32 mouse cellular contexts compared by ENCODE assay signal in the genomic region with DNA sequence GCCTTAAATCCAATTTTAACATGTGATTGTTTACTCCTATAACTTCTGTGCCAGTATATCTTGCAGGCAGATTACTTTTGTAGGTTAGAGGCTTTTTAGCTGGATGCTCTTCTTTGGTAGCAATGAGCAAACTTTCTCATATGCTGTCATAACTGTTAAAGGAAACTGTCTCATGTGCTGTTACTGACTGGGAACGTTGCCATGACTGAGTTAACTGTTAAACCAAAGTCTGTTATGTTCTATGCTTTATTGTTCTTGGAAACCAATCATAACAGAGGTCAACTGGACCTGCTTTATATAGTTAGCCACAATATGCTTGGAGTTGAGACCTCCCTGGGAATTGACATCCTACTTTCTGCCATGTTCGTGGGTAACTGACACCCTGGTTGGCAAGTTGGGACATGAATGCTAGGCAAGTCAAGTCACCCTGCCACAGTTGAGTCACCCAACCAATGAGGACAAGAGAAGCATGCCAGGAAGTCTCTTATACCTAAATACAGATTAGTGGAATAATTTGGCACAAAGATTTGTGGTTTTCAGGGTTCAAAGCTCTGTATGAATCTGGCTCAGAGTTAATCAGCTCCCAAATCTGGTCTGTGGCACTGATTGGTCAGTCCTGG. TPM values are rescaled to one million over a fixed set of nuclear protein-coding genes. Genes with fewer than 3 reads are reported as not detected.
DNase-seq lines count a peak whose midpoint lies in the region; ATAC-seq and TF ChIP-seq lines count a peak whose summit lies in the region.
"Had no signal": no experiment of that assay in that cellular context is flagged by ENCODE, and none has a peak within 500 bp of the region (broad histone marks: within the 10 kb centered on the region; RNA-seq: fewer than 3 reads in every experiment).

No protein-coding gene starts in this region.

- H3K9ac ChIP-seq in kidney, embryonic 14.5 days (ENCODE audit: low read depth, low read length), result no peak overlapping the region
- H3K9ac ChIP-seq in liver, postnatal 0 days (replicated peaks), result no peak overlapping the region
- H3K9ac ChIP-seq in liver, embryonic 11.5 days (ENCODE audit: low read depth, low read length), result no peak overlapping the region
- H3K9ac ChIP-seq in heart, embryonic 12.5 days, result no peak overlapping the region
- H3K9ac ChIP-seq: forebrain, postnatal 0 days; heart, embryonic 15.5 days; hindbrain, embryonic 15.5 days; intestine, embryonic 15.5 days; liver, embryonic 13.5 days; lung, embryonic 14.5 days; midbrain, embryonic 13.5 days; stomach, embryonic 15.5 days had no signal

- H3K79me2 ChIP-seq in myocyte (ENCODE audit: control insufficient read depth, insufficient read depth), result no peaks in the 10 kb centered on the region

- no peaks in the 10 kb centered on the region for H3K27me3 ChIP-seq in kidney, embryonic 14.5 days (ENCODE audit: control insufficient read depth, insufficient read depth, low read length)
- H3K27me3 ChIP-seq in liver, postnatal 0 days (ENCODE audit: insufficient read depth, low read length), result no peaks in the 10 kb centered on the region
- H3K27me3 ChIP-seq in liver, embryonic 11.5 days (replicated peaks; ENCODE audit: control insufficient read depth, insufficient read depth, low read length), result no peaks in the 10 kb centered on the region
- no peaks in the 10 kb centered on the region for H3K27me3 ChIP-seq in myocyte (ENCODE audit: control insufficient read depth, insufficient read depth, insufficient read length)
- no peaks in the 10 kb centered on the region for H3K27me3 ChIP-seq in heart, embryonic 12.5 days (replicated peaks)
- H3K27me3 ChIP-seq: heart, embryonic 15.5 days; hindbrain, embryonic 15.5 days; intestine, embryonic 15.5 days; liver, embryonic 13.5 days; midbrain, embryonic 13.5 days; stomach, embryonic 15.5 days had no signal

- no peaks in the 10 kb centered on the region for H3K9me3 ChIP-seq in kidney, embryonic 14.5 days (ENCODE audit: control insufficient read depth, low read length)
- H3K9me3 ChIP-seq in liver, postnatal 0 days (ENCODE audit: low read length), result no peaks in the 10 kb centered on the region
- H3K9me3 ChIP-seq in liver, embryonic 11.5 days (ENCODE audit: control insufficient read depth, low read length), result no peaks in the 10 kb centered on the region
- H3K9me3 ChIP-seq in heart, embryonic 12.5 days (replicated peaks), result no peaks in the 10 kb centered on the region
- H3K9me3 ChIP-seq: embryonic facial prominence, embryonic 10.5 days; heart, embryonic 15.5 days; hindbrain, embryonic 15.5 days; intestine, embryonic 15.5 days; liver, embryonic 13.5 days; midbrain, embryonic 13.5 days; stomach, embryonic 15.5 days had no signal

- TF ChIP-seq CTCF in liver, postnatal 0 days (IDR thresholded peaks at IDR 0.05; ENCODE audit: low read depth), result no peak

- H3ac ChIP-seq in myocyte (ENCODE audit: control insufficient read depth, insufficient read length), result no peak overlapping the region

- peak; percentile 74 for DNase-seq in kidney, adult 9 months
- no peak for DNase-seq in liver, postnatal 0 days
- no peak for DNase-seq in liver, embryonic 11.5 days (ENCODE audit: low spot score)
- peak; percentile 67 for DNase-seq in NIH3T3 (ENCODE audit: low read depth)
- DNase-seq in layer of hippocampus, adult 9-11 months, result no peak
- DNase-seq: adrenal gland, adult 2 months; B cell, adult 2 months; cerebellum, adult 11-12 months; cerebellum, postnatal 10 days; forebrain, postnatal 0 days; gastrocnemius, postnatal 25 days; heart, adult 2 months; heart, postnatal 36 days; layer of hippocampus, postnatal 36 days; liver, embryonic 13.5 days; lung, embryonic 14.5 days; right cerebral cortex, postnatal 14 days; thymus, adult 18-20 months; thymus, postnatal 36 days had no signal

- TF ChIP-seq POLR2A in myocyte (IDR thresholded peaks at IDR 0.05; ENCODE audit: insufficient read length, low read depth), result no peak

- H3K27ac ChIP-seq in kidney, embryonic 14.5 days (ENCODE audit: low read depth, low read length), result no peak overlapping the region
- no peak overlapping the region for H3K27ac ChIP-seq in liver, postnatal 0 days (ENCODE audit: low read depth)
- no peak overlapping the region for H3K27ac ChIP-seq in liver, embryonic 11.5 days (ENCODE audit: low read depth, low read length)
- H3K27ac ChIP-seq in heart, embryonic 12.5 days (ENCODE audit: poor library complexity, severe bottlenecking), result no peak overlapping the region
- H3K27ac ChIP-seq: embryonic facial prominence, embryonic 10.5 days; heart, adult 2 months; heart, embryonic 15.5 days; hindbrain, embryonic 15.5 days; intestine, embryonic 15.5 days; layer of hippocampus, adult 2 months; liver, embryonic 13.5 days; midbrain, embryonic 13.5 days; stomach, embryonic 15.5 days had no signal

- H3K4me2 ChIP-seq in kidney, embryonic 14.5 days (replicated peaks; ENCODE audit: low read depth, low read length), result no peak overlapping the region
- H3K4me2 ChIP-seq in liver, postnatal 0 days (ENCODE audit: low read depth, low read length), result no peak overlapping the region
- H3K4me2 ChIP-seq in liver, embryonic 11.5 days, result no peak overlapping the region
- peak overlapping the region; percentile 0 for H3K4me2 ChIP-seq in myocyte (ENCODE audit: low read depth)
- H3K4me2 ChIP-seq in heart, embryonic 12.5 days, result no peak overlapping the region
- H3K4me2 ChIP-seq: heart, embryonic 15.5 days; hindbrain, embryonic 15.5 days; intestine, embryonic 15.5 days; liver, embryonic 13.5 days; lung, embryonic 14.5 days; midbrain, embryonic 13.5 days; stomach, embryonic 15.5 days had no signal

- WGBS in kidney, embryonic 14.5 days, result 67% methylated on average over 2 of the region's 2 CpGs
- WGBS in liver, postnatal 0 days (ENCODE audit: insufficient replicate concordance), result 53% methylated on average over 2 of the region's 2 CpGs
- 76% methylated on average over 2 of the region's 2 CpGs for WGBS in liver, embryonic 11.5 days
- 63% methylated on average over 2 of the region's 2 CpGs for WGBS in heart, embryonic 12.5 days

- no peaks in the 10 kb centered on the region for H3K4me1 ChIP-seq in kidney, embryonic 14.5 days (ENCODE audit: control insufficient read depth, insufficient read depth, low read length)
- H3K4me1 ChIP-seq in liver, postnatal 0 days (ENCODE audit: insufficient read depth), result peaks cover 10% of the 10 kb centered on the region; the same call in 1 of the 2 replicates
- H3K4me1 ChIP-seq in liver, embryonic 11.5 days (replicated peaks; ENCODE audit: control insufficient read depth, insufficient read depth, low read length), result no peaks in the 10 kb centered on the region
- H3K4me1 ChIP-seq in heart, embryonic 12.5 days (replicated peaks), result no peaks in the 10 kb centered on the region
- H3K4me1 ChIP-seq: embryonic facial prominence, embryonic 10.5 days; heart, embryonic 15.5 days; hindbrain, embryonic 15.5 days; intestine, embryonic 15.5 days; liver, embryonic 13.5 days; midbrain, embryonic 13.5 days; stomach, embryonic 15.5 days had no signal

- TF ChIP-seq EP300 in liver, postnatal 0 days (IDR thresholded peaks at IDR 0.05; ENCODE audit: low read depth), result no peak

- ATAC-seq in kidney, embryonic 14.5 days (ENCODE audit: low FRiP score, low TSS enrichment), result no peak
- ATAC-seq in liver, postnatal 0 days, result peak; percentile 61
- ATAC-seq in liver, embryonic 11.5 days (replicated peaks; ENCODE audit: low FRiP score), result no peak
- no peak for ATAC-seq in heart, embryonic 12.5 days (ENCODE audit: insufficient number of reproducible peaks, low FRiP score)
- ATAC-seq: forebrain, postnatal 0 days; intestine, embryonic 15.5 days; midbrain, embryonic 13.5 days had no signal

- no peak overlapping the region for H3K4me3 ChIP-seq in kidney, embryonic 14.5 days (ENCODE audit: low read length)
- H3K4me3 ChIP-seq in liver, postnatal 0 days (ENCODE audit: low read depth, low read length), result no peak overlapping the region
- no peak overlapping the region for H3K4me3 ChIP-seq in liver, embryonic 11.5 days (ENCODE audit: low read depth, low read length)
- H3K4me3 ChIP-seq in myocyte, result no peak overlapping the region
- H3K4me3 ChIP-seq in heart, embryonic 12.5 days, result no peak overlapping the region
- H3K4me3 ChIP-seq: embryonic facial prominence, embryonic 10.5 days; heart, adult 2 months; heart, embryonic 15.5 days; hindbrain, embryonic 15.5 days; intestine, embryonic 15.5 days; layer of hippocampus, adult 2 months; liver, embryonic 13.5 days; midbrain, embryonic 13.5 days; stomach, embryonic 15.5 days had no signal

- H3K36me3 ChIP-seq in kidney, embryonic 14.5 days (ENCODE audit: control insufficient read depth, insufficient read depth, low read length), result no peaks in the 10 kb centered on the region
- H3K36me3 ChIP-seq in liver, postnatal 0 days (replicated peaks; ENCODE audit: insufficient read depth, low read length), result no peaks in the 10 kb centered on the region
- H3K36me3 ChIP-seq in liver, embryonic 11.5 days (ENCODE audit: control insufficient read depth, insufficient read depth, low read length), result no peaks in the 10 kb centered on the region
- no peaks in the 10 kb centered on the region for H3K36me3 ChIP-seq in myocyte (ENCODE audit: control insufficient read depth, insufficient read depth)
- H3K36me3 ChIP-seq in heart, embryonic 12.5 days, result no peaks in the 10 kb centered on the region
- H3K36me3 ChIP-seq: embryonic facial prominence, embryonic 10.5 days; heart, embryonic 15.5 days; hindbrain, embryonic 15.5 days; intestine, embryonic 15.5 days; liver, embryonic 13.5 days; midbrain, embryonic 13.5 days; stomach, embryonic 15.5 days had no signal

RNA-seq across cellular contexts. Expression of gene Gm5431, which starts 3.1 kb away (rescaled TPM):
- 0.15 and 0.23 TPM in 2 replicates for polyA plus RNA-seq in kidney, embryonic 14.5 days (2014; fragmentation: Nextera tagmentation; extraction: Ambion mirVana)
- polyA plus RNA-seq in liver, postnatal 0 days (2015; fragmentation: Nextera tagmentation; extraction: Ambion mirVana), result 0.66 and 0.86 TPM in 2 replicates
- 0.16 and 0.30 TPM in 2 replicates for polyA plus RNA-seq in liver, embryonic 11.5 days (2014; fragmentation: Nextera tagmentation; extraction: Ambion mirVana)
- not detected for polyA plus RNA-seq in myocyte (2012; fragmentation: generic; extraction: Trizol)
- polyA plus RNA-seq in heart, embryonic 12.5 days (2016; fragmentation: Nextera tagmentation; extraction: Ambion mirVana), result 0.09 and 0.22 TPM in 2 replicates
- polyA plus RNA-seq: forebrain, embryonic 11.5 days; limb, embryonic 11.5 days; neural tube, embryonic 11.5 days had no signal

RNA-seq across cellular contexts. Expression of gene Irgm1, which starts 27.4 kb away (rescaled TPM):
- polyA plus RNA-seq in kidney, embryonic 14.5 days (2014; fragmentation: Nextera tagmentation; extraction: Ambion mirVana), result 11.7 and 13.2 TPM in 2 replicates
- 42.7 and 44.1 TPM in 2 replicates for polyA plus RNA-seq in liver, postnatal 0 days (2015; fragmentation: Nextera tagmentation; extraction: Ambion mirVana)
- polyA plus RNA-seq in liver, embryonic 11.5 days (2014; fragmentation: Nextera tagmentation; extraction: Ambion mirVana), result 15.2 and 17.2 TPM in 2 replicates
- polyA plus RNA-seq in myocyte (2012; fragmentation: generic; extraction: Trizol), result 6.9 TPM
- 7.6 and 7.7 TPM in 2 replicates for polyA plus RNA-seq in heart, embryonic 12.5 days (2016; fragmentation: Nextera tagmentation; extraction: Ambion mirVana)

RNA-seq across cellular contexts. Expression of gene Psme2b, which starts 47.1 kb away (rescaled TPM):
- 1.9 and 2.5 TPM in 2 replicates for polyA plus RNA-seq in kidney, embryonic 14.5 days (2014; fragmentation: Nextera tagmentation; extraction: Ambion mirVana)
- 4.2 and 4.5 TPM in 2 replicates for polyA plus RNA-seq in liver, postnatal 0 days (2015; fragmentation: Nextera tagmentation; extraction: Ambion mirVana)
- polyA plus RNA-seq in liver, embryonic 11.5 days (2014; fragmentation: Nextera tagmentation; extraction: Ambion mirVana), result 1.7 and 2.2 TPM in 2 replicates
- polyA plus RNA-seq in myocyte (2012; fragmentation: generic; extraction: Trizol), result 11.3 TPM
- polyA plus RNA-seq in heart, embryonic 12.5 days (2016; fragmentation: Nextera tagmentation; extraction: Ambion mirVana), result 1.1 and 1.5 TPM in 2 replicates

Comparison
In these comparisons a context has a peak if more than half of its experiments do, and no peak if none do; other contexts are left out.
1. DNase-seq: peak in kidney, adult 9 months (single experiment) and NIH3T3 (single experiment); none in liver, postnatal 0 days (single experiment), liver, embryonic 11.5 days (single experiment) and layer of hippocampus, adult 9-11 months (single experiment).